ENCODE assay signal across 28 mouse cellular contexts in the genomic region with DNA sequence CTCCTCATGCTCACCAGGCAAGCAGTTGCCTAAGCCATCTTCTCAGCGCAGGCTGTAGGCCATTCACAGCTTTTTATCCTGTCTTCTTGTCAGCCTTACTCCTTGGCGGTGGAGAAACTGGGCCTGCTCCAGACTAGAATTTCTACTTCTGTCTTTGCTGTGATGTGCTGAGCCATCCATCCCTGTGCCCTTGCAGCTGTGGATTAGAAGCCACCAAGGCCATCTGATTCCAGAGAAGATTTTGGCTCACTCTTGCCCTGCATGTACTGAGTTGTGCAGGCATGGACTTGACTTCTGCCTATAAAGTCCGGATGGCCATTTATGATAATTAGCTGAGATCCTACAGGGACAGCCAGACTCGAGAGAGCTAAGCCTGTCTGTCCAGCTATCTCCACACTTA.
DNase-seq lines count a peak whose midpoint lies in the region; ATAC-seq lines count a peak whose summit lies in the region.
"Had no signal": no experiment of that assay in that cellular context is flagged by ENCODE, and none has a peak within 500 bp of the region (broad histone marks: within the 10 kb centered on the region; RNA-seq: fewer than 3 reads in every experiment).

No protein-coding gene starts in this region.

- peaks cover 8% of the 10 kb centered on the region for H3K4me1 ChIP-seq in hindbrain, embryonic 16.5 days (ENCODE audit: control insufficient read depth, insufficient read depth, low read depth, low read length)

- H3K4me3 ChIP-seq in hindbrain, embryonic 16.5 days (ENCODE audit: low read length) = no peak overlapping the region
- H3K4me3 ChIP-seq: embryonic facial prominence, embryonic 13.5 days; embryonic facial prominence, embryonic 15.5 days; erythroblast, embryonic 14.5 days; forebrain, embryonic 10.5 days; forebrain, embryonic 12.5 days had no signal

- H3K27me3 ChIP-seq in hindbrain, embryonic 16.5 days (replicated peaks; ENCODE audit: control insufficient read depth, insufficient read depth, low read length) = no peaks in the 10 kb centered on the region
- H3K27me3 ChIP-seq: CH12.LX, Patski had no signal

- no peak overlapping the region for H3K27ac ChIP-seq in hindbrain, embryonic 16.5 days (ENCODE audit: low read depth, low read length)
- H3K27ac ChIP-seq: embryonic facial prominence, embryonic 13.5 days; embryonic facial prominence, embryonic 15.5 days; forebrain, embryonic 10.5 days; forebrain, embryonic 12.5 days had no signal

- H3K9ac ChIP-seq in hindbrain, embryonic 16.5 days (ENCODE audit: low read depth, low read length) = no peak overlapping the region
- H3K9ac ChIP-seq: embryonic facial prominence, embryonic 13.5 days; embryonic facial prominence, embryonic 15.5 days; forebrain, embryonic 12.5 days had no signal

- no peaks in the 10 kb centered on the region for H3K9me3 ChIP-seq in hindbrain, embryonic 16.5 days (ENCODE audit: control insufficient read depth, low read length)
- H3K9me3 ChIP-seq: embryonic facial prominence, embryonic 13.5 days; embryonic facial prominence, embryonic 15.5 days; forebrain, embryonic 10.5 days; forebrain, embryonic 12.5 days had no signal

- H3K4me2 ChIP-seq in hindbrain, embryonic 16.5 days (ENCODE audit: low read length) = no peak overlapping the region
- H3K4me2 ChIP-seq: embryonic facial prominence, embryonic 13.5 days; embryonic facial prominence, embryonic 15.5 days; forebrain, embryonic 12.5 days had no signal

- peak; percentile 37 to 75 for DNase-seq in adrenal gland, adult (ENCODE audit: inconsistent age in 2 of 2, low spot score in 1 of 2)
- no peak for DNase-seq in adrenal gland, adult 18-20 months (ENCODE audit: low spot score in 2 of 2)
- DNase-seq in adrenal gland, adult 8-10 months = peak; percentile 28
- DNase-seq in adrenal gland, postnatal 25 days = no peak
- peak; percentile 37 for DNase-seq in ovary, adult 18-20 months (ENCODE audit: low spot score)
- DNase-seq in ovary, postnatal 36 days (ENCODE audit: low spot score) = no peak
- peak; percentile 39 to 51 for DNase-seq in adrenal gland, postnatal 36 days
- DNase-seq: B cell, adult 2 months; cerebellum, adult 11 months; cerebellum, adult 18-20 months; cerebellum, adult 8-10 months; cerebellum, adult 9-11 months; cerebellum, postnatal 14 days; cerebellum, postnatal 36 days; embryo, embryonic 11 days had no signal

- ATAC-seq in hindbrain, embryonic 16.5 days = no peak
- ATAC-seq: activated CD4-positive, CD25-positive, alpha-beta regulatory T cell, adult 4 months; CD4-positive, CD25-positive, alpha-beta regulatory T cell, adult 4 months; forebrain, embryonic 14.5 days; forebrain, embryonic 16.5 days; Patski had no signal

- WGBS in hindbrain, embryonic 16.5 days = 86% methylated on average over 4 of the region's 4 CpGs

- no peaks in the 10 kb centered on the region for H3K36me3 ChIP-seq in hindbrain, embryonic 16.5 days (ENCODE audit: control insufficient read depth, insufficient read depth, low read length)
- H3K36me3 ChIP-seq: embryonic facial prominence, embryonic 13.5 days; embryonic facial prominence, embryonic 15.5 days; forebrain, embryonic 10.5 days; forebrain, embryonic 12.5 days; G1E had no signal

Comparison
In these comparisons a context has a peak if more than half of its experiments do, and no peak if none do; other contexts are left out.
1. DNase-seq: peak in adrenal gland, adult (2 of 2), adrenal gland, adult 8-10 months (single experiment), ovary, adult 18-20 months (single experiment) and adrenal gland, postnatal 36 days (2 of 2); none in adrenal gland, adult 18-20 months (0 of 2), adrenal gland, postnatal 25 days (single experiment) and ovary, postnatal 36 days (single experiment).